Mouse (Mus musculus): ENCODE measurements around the gene Tbx1. TPM values are rescaled to one million over a fixed set of nuclear protein-coding genes. Genes with fewer than 3 reads are reported as not detected.

Tbx1 gene
- polyA plus RNA-seq, 2 experiments = 8.7 to 12.1 TPM

DNA sequence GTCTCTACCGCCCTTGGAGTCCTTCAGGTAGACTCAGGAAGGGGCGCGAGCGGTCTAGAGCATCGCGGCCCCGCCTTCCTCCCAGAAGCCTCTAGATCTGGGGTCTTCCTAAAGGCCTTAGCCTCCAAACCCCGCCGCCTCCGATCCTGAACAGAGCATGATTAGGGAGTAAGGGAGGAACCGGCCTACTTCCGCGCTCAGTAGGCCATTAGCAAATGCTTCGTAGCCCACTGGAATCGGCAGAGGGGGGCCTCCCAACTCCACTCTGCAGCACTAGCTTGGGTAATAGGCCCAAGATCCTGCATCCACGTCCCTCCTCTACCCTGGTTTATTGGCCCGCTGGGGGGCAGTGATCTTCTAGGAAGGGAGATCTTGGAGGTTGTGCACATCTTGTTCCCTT is 31.5 kb upstream of the Tbx1 start, which contains the start of gene Gp1bb:
TSS of gene Gp1bb (minus strand) at position 385 of the 400 bp plus-strand sequence.
- Histone ChIP-seq H3K4me3 (replicated peaks; ENCODE audit: low read length) (peak within 1 kb of the TSS; percentile 49), H3K9me3 (ENCODE audit: control insufficient read depth, low read length) (no peaks in the 10 kb centered on the region), H3K4me1 (ENCODE audit: control insufficient read depth, insufficient read depth, low read length) (peaks cover 19% of the 10 kb centered on the region; the same call in 1 of the 2 replicates), H3K4me2 (replicated peaks; ENCODE audit: low read depth, low read length, severe bottlenecking) (peak within 1 kb of the TSS; percentile 85), H3K27me3 (ENCODE audit: control insufficient read depth, insufficient read depth, low read length) (peaks cover 83% of the 10 kb centered on the region), H3K27ac (replicated peaks; ENCODE audit: low read depth, low read length) (no peak within 1 kb of the TSS), H3K9ac (ENCODE audit: low read depth, low read length, severe bottlenecking) (peak within 1 kb of the TSS; percentile 44; the same call in 1 of the 2 replicates), H3K36me3 (ENCODE audit: control insufficient read depth, insufficient read depth, low read length) (peaks cover 38% of the 10 kb centered on the region)
- ATAC-seq (ENCODE audit: low FRiP score, low read depth) (no peak), DNase-seq (ENCODE audit: low spot score) (no peak)
- WGBS = 19% methylated on average over 17 of the region's 17 CpGs
- no peak for TF ChIP-seq POLR2A (IDR thresholded peaks at IDR 0.05; ENCODE audit: borderline replicate concordance, extremely low read depth, insufficient read depth, insufficient read length)

DNA sequence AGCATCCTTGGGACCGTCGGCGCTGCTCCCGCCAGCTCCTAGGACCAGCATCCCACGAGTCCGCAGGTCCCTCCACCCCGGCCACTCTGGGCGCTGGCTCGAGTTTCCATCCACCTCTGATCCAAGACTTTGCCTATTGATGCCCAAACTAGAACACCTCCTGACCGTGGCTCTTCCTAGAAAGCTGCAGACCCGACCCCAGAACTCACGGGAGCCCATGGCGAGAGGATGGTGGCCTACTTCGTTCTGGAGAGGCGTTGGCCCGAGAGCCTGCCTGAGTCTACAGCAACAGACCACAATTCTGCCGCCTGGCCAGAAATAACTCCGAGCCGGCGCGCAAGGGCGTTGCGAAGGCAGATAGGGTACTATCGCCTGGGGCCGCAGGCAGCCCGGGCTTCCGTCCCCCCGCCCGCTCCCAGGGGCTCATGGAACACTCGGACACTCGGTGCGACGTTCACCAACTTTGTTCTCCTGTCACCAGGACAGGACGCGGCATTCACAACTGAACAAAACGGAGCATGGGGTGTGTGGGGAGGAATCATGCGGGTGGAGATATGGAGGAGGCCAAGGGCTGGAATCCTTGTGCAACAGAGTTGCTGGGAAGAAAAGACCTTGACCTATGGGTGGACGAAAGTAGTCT is 31.0 kb upstream of the Tbx1 start:
- WGBS = 6% methylated on average over 38 of the region's 38 CpGs
- DNase-seq (ENCODE audit: low spot score) (no peak), ATAC-seq (ENCODE audit: low FRiP score, low read depth) (no peak)
- no peak overlapping the region for H3K27ac ChIP-seq (replicated peaks; ENCODE audit: low read depth, low read length)
- peaks cover 18% of the 10 kb centered on the region; the same call in 1 of the 2 replicates for H3K4me1 ChIP-seq (ENCODE audit: control insufficient read depth, insufficient read depth, low read length)
- H3K36me3 ChIP-seq (ENCODE audit: control insufficient read depth, insufficient read depth, low read length) = peaks cover 38% of the 10 kb centered on the region
- peak overlapping the region; percentile 44; the same call in 1 of the 2 replicates for H3K9ac ChIP-seq (ENCODE audit: low read depth, low read length, severe bottlenecking)
- H3K27me3 ChIP-seq (ENCODE audit: control insufficient read depth, insufficient read depth, low read length) = peaks cover 83% of the 10 kb centered on the region
- TF ChIP-seq POLR2A (IDR thresholded peaks at IDR 0.05; ENCODE audit: borderline replicate concordance, extremely low read depth, insufficient read depth, insufficient read length) = no peak
- H3K4me2 ChIP-seq (replicated peaks; ENCODE audit: low read depth, low read length, severe bottlenecking) = peak overlapping the region; percentile 85
- H3K9me3 ChIP-seq (ENCODE audit: control insufficient read depth, low read length) = no peaks in the 10 kb centered on the region
- peak overlapping the region; percentile 49 for H3K4me3 ChIP-seq (replicated peaks; ENCODE audit: low read length)

- peak overlapping the region; percentile 44 for H3K9ac ChIP-seq (ENCODE audit: low read depth, low read length, severe bottlenecking)
- H3K9me3 ChIP-seq (ENCODE audit: control insufficient read depth, low read length) = no peaks in the 10 kb centered on the region
- H3K4me3 ChIP-seq (replicated peaks; ENCODE audit: low read length) = peak overlapping the region; percentile 49
- DNase-seq (ENCODE audit: low spot score) (no peak), ATAC-seq (ENCODE audit: low FRiP score, low read depth) (peak; percentile 42; the same call in 1 of the 2 replicates)
- no peak overlapping the region for H3K27ac ChIP-seq (replicated peaks; ENCODE audit: low read depth, low read length)
- H3K27me3 ChIP-seq (ENCODE audit: control insufficient read depth, insufficient read depth, low read length) = peaks cover 80% of the 10 kb centered on the region
- H3K36me3 ChIP-seq (ENCODE audit: control insufficient read depth, insufficient read depth, low read length) = peaks cover 38% of the 10 kb centered on the region
- H3K4me1 ChIP-seq (ENCODE audit: control insufficient read depth, insufficient read depth, low read length) = peaks cover 12% of the 10 kb centered on the region; the same call in 1 of the 2 replicates
- peak overlapping the region; percentile 85 for H3K4me2 ChIP-seq (replicated peaks; ENCODE audit: low read depth, low read length, severe bottlenecking)
- WGBS = 2% methylated on average over 50 of the region's 74 CpGs
- TF ChIP-seq POLR2A (IDR thresholded peaks at IDR 0.05; ENCODE audit: borderline replicate concordance, extremely low read depth, insufficient read depth, insufficient read length) = no peak
Measured at GRCm38 (mm10) chr16:18620601-18621361, 30.3 kb upstream of the Tbx1 start.

DNA sequence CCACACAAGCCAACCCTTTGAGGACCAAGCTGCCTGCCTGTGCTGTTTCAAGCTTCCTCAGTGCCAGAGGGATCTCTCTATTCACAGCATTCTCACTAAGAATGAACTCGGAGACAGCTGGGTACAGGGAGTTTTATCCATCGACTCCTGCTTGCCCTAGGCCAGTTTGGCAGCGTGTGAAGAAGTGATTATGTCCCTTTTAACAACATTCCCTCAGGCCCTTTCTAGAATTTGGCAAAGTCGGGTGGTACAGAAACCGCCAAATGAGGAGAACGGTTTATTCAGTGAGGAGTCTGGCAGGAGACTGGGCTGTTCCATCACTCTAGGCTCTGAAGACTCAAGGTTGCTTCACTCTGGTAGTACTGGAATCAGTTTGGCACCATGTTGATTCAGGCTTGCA is 29.7 kb upstream of the Tbx1 start:
- no peak overlapping the region for H3K9ac ChIP-seq (ENCODE audit: low read depth, low read length, severe bottlenecking)
- TF ChIP-seq POLR2A (IDR thresholded peaks at IDR 0.05; ENCODE audit: borderline replicate concordance, extremely low read depth, insufficient read depth, insufficient read length) = no peak
- no peak overlapping the region for H3K27ac ChIP-seq (replicated peaks; ENCODE audit: low read depth, low read length)
- H3K9me3 ChIP-seq (ENCODE audit: control insufficient read depth, low read length) = no peaks in the 10 kb centered on the region
- H3K36me3 ChIP-seq (ENCODE audit: control insufficient read depth, insufficient read depth, low read length) = peaks cover 34% of the 10 kb centered on the region
- peaks cover 12% of the 10 kb centered on the region; the same call in 1 of the 2 replicates for H3K4me1 ChIP-seq (ENCODE audit: control insufficient read depth, insufficient read depth, low read length)
- peak overlapping the region; percentile 85; the same call in 1 of the 2 replicates for H3K4me2 ChIP-seq (replicated peaks; ENCODE audit: low read depth, low read length, severe bottlenecking)
- peaks cover 74% of the 10 kb centered on the region for H3K27me3 ChIP-seq (ENCODE audit: control insufficient read depth, insufficient read depth, low read length)
- DNase-seq (ENCODE audit: low spot score) (no peak), ATAC-seq (ENCODE audit: low FRiP score, low read depth) (no peak)
- WGBS = 26% methylated on average over 6 of the region's 6 CpGs
- peak overlapping the region; percentile 49; the same call in 1 of the 2 replicates for H3K4me3 ChIP-seq (replicated peaks; ENCODE audit: low read length)

DNA sequence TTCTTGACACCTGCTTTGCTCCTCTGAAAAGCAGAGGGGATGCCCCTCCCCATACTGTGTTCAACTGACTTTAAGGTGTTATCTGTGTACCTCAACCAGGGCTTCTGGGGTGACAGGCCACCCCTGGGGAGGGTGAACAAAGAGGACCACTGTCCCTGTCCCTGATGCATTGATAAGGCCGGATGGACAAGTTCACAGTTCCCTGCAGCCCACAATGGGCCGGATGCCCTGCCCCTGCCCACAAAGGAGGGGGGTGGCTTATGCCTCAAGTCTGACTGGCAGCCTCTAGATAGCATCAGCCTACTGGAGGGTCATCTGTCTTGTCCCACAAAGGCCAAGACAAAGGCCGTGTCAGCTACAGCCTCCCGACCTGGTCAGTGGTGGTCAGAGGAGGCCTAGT is 28.6 kb upstream of the Tbx1 start:
- Histone ChIP-seq H3K27me3 (ENCODE audit: control insufficient read depth, insufficient read depth, low read length) (peaks cover 63% of the 10 kb centered on the region), H3K9me3 (ENCODE audit: control insufficient read depth, low read length) (no peaks in the 10 kb centered on the region), H3K4me1 (ENCODE audit: control insufficient read depth, insufficient read depth, low read length) (peaks cover 12% of the 10 kb centered on the region; the same call in 1 of the 2 replicates), H3K4me3 (replicated peaks; ENCODE audit: low read length) (no peak overlapping the region), H3K4me2 (replicated peaks; ENCODE audit: low read depth, low read length, severe bottlenecking) (no peak overlapping the region), H3K36me3 (ENCODE audit: control insufficient read depth, insufficient read depth, low read length) (peaks cover 24% of the 10 kb centered on the region), H3K27ac (replicated peaks; ENCODE audit: low read depth, low read length) (no peak overlapping the region), H3K9ac (ENCODE audit: low read depth, low read length, severe bottlenecking) (no peak overlapping the region)
- 58% methylated on average over 4 of the region's 4 CpGs for WGBS
- TF ChIP-seq POLR2A (IDR thresholded peaks at IDR 0.05; ENCODE audit: borderline replicate concordance, extremely low read depth, insufficient read depth, insufficient read length) = no peak
- DNase-seq (ENCODE audit: low spot score) (no peak), ATAC-seq (ENCODE audit: low FRiP score, low read depth) (no peak)

Measured in limb, embryonic 14.5 days (tissue).